Mouse (Mus musculus) retina, postnatal 1 day (tissue): ENCODE results near the gene Alas2.

Experiments
- DNase-seq: peaks from one replicate; pipeline ENCODE4 v3.0.0-alpha.2; 2012

The Alas2 gene

DNA sequence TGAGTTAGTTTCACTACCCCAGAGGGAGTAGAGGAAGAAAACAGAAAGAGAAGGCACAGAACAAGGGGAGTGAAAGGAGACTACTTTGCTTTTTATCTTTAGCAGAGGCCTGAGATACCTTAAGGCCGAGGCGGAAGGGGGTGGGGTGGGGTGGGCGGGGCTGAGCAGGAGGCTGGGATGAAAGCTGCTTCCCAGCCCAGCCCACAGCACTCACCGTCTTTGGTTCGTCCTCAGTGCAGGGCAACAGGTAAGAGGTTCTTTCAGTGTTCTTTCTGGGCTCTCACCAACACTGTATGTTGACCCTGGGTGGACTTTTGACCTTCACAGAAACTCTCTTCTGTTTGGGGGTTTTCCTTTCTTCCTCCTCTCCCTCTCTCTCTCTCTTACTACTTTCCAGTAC is at the start of gene Alas2:
Alas2 (plus strand) TSS at position 137 of the 400 bp plus-strand sequence.
- DNase-seq: no peak

DNA sequence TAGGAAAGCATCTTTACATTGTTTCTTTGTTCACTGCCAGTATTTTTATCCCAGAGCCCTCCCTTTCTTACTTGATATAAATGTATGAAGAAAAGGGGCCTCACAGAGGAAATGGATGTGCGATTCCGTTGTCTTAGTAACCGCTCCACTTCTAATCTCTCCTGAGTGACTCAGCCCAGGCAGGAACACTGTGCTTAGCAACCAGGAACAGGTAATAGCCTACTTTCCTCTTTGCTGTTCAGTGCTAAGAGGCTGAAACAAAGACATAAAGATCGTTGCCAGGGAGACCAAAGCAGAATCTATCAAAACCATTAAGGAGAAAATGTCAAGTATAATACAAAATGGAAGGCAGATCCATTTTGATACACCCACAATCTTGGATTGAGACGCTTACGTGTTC is 38.5 kb upstream of the Alas2 start:
- DNase-seq: no peak

GRCm38 (mm10) chrX:150510631-150511030 is 36.5 kb upstream of the Alas2 start:
- DNase-seq: peak; percentile 69

DNA sequence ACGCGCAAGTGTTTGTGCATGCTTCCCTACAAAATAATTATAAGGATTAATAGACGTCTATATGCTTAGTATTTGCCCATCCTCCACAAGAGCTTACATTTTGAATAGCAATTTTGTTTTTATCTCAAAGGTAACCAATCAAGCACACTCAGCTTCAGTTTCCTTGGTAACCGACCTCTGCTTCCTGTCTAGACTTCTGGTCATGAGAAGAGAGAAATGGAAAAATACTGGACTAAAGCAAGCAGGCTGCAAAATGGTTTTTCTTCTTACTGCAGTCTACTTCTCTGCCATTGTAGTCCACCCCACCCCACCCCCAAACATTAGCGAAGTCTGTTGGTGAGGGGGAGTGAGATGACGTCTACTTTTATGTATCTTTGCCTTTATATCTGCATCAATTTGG is 35.9 kb upstream of the Alas2 start:
- DNase-seq: no peak

GRCm38 (mm10) chrX:150514127-150514526 is 33.0 kb upstream of the Alas2 start:
- no peak for DNase-seq

GRCm38 (mm10) chrX:150516015-150516414 is 31.2 kb upstream of the Alas2 start:
- DNase-seq: no peak

DNA sequence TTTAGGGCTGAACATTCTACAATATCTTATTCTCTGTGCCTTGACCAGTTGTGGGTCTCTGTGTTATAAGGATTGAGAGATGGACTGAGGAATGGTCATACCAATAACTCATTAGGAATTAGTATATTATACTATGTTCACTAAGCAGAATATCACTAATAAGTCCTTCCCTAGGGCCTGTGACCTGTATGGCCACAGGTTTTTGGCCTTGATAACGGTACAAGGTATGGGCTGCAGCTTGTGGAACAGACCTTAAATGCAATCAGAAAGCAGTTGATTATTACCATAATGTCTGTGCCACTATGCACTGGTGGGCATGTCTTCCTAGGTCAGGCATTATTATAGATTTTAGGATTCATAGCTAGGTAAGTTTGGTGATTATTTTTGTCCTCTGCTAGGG is 30.7 kb upstream of the Alas2 start:
- no peak for DNase-seq

DNA sequence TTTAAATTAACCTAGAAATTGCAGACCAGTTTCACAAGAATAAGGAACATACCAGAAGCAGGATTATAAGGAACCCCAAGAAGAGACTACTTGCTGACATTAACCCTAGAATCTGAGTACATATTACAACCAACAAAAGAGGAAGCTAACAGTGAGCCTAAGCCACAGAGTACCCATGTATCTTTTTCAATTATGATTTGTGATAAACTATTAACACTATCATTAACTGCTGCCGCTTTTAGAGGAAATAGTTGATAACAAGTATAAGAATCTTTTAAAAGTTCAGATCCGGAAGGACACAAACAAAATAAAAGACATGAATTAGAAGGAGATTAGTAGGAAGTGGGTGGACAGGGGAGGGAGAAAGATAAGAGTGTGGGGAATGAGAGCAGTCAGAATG is 7.1 kb upstream of the Alas2 start:
- no peak for DNase-seq

DNA sequence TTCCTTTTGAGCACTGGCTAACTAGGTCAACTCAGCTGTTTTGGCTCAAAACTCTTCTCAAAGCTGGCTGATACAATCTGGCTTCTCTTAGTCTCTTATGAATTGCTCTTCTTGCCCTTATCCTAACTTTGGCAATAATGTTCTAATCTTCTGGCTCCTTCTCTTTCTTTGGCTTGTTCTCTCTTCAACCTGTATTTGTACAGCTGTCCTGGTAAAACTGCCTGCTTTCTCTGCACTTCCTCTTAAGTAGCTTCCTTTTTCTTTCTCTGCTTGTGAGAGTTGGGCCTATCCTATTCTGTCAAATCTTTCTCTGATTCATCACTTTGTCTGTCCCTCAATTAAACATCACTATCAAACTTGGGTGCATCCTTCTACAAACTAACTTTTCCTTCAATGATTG is 5.5 kb upstream of the Alas2 start:
- no peak for DNase-seq

- no peak for DNase-seq
Observed at GRCm38 (mm10) chrX:150549639-150550038, 2.5 kb downstream of the Alas2 start.

GRCm38 (mm10) chrX:150551986-150552385 is 4.8 kb downstream of the Alas2 start:
- no peak for DNase-seq

- DNase-seq: no peak
Observed at GRCm38 (mm10) chrX:150554032-150554431, 6.9 kb downstream of the Alas2 start.

- DNase-seq: no peak
Observed at GRCm38 (mm10) chrX:150564644-150565357, 17.6 kb downstream of the Alas2 start.

- no peak for DNase-seq
Observed at GRCm38 (mm10) chrX:150581921-150582320, 34.7 kb downstream of the Alas2 start.

- no peak for DNase-seq
Observed at GRCm38 (mm10) chrX:150585116-150585515, 37.9 kb downstream of the Alas2 start.

- DNase-seq: peak; percentile 84
Observed at GRCm38 (mm10) chrX:150588023-150588764, 41.0 kb downstream of the Alas2 start, which contains the start of gene Pfkfb1. Gene Pfkfb1 (plus strand): TSS chrX:150588229.

- no peak for DNase-seq
Observed at GRCm38 (mm10) chrX:150589696-150590095, 42.5 kb downstream of the Alas2 start, which contains the start of gene Apex2. Gene Apex2 (minus strand): TSS chrX:150589868.

DNA sequence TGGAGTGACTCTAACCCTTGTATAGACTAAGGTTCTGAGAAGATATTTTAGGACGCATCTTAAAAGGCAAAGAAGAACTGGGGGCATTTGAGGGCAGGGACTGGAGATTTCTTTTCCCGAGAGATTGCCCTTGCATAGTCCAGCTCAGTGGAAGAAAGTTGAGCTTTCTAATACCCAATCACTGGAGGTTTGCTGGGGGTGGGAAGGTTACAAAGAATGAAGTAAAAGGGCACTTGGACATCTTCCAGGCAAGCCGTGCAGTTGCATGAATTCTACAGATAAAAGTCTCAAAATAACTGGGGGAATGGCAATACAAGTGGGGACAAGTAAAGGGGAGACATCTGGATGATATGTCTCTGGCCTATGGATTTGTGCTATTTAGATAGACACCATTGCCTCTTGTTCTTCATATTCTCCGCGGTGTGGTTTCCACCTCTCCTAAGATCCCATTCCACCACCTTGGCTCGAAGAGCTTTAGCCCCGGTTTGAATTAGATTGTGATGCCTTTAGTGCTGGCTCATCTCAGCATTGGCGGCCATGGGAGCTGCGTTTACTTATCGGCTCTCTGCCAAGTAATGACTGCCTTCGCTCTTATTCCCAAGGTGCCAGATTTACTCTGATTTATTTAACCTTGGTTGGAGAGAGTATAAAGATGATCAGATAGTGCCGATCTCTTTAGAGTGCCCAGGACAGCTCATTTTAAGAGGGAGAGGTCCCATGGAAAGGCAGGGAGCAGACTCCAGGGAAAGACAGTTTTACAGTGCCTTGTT is 46.3 kb downstream of the Alas2 start:
- no peak for DNase-seq

DNA sequence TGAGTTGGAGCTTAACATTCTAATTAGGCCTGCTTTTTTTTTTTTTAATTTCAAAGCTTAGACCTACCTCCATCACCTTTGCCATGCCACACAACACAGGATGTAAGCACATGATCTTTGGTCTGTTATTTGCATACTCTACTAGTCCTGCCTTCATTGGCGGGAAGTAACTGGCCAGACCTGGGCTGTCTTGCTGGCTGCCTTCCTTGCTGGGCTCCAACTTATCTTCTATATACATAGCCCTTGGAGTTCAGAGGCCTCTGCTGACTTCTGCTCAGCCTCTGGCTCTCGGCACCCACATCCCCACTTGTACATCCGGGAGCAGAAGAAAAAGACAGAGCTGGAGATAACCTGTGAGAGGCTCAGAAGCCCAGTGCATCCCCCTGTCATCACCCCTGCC is 47.0 kb downstream of the Alas2 start:
- no peak for DNase-seq

GRCm38 (mm10) chrX:150595016-150595760 is 48.0 kb downstream of the Alas2 start:
- no peak for DNase-seq

DNA sequence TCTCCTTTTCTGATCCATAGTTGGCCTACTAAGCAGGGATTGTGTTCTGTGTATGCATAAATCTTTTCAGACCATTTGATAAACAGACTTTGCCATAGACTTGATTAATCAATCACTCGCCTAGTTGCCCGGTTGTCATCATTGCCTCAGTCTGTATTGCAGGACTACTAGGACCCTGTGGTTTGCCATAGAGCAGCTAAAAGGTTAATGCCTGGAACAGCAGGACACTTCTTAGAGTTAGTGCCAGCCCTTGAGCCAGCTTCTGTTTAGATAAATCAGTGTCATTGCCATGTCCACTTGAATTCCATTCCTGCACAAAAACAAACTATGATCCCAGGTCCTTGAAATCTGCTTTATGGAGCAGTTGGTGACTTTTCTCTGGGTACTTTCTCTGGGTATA is 51.7 kb downstream of the Alas2 start:
- DNase-seq: no peak
